Mouse (Mus musculus): ENCODE measurements around the gene Fam207a.

- TF ChIP-seq CTCF (IDR thresholded peaks at IDR 0.05; ENCODE audit: borderline replicate concordance, extremely low read depth, insufficient read depth, insufficient read length) (no peak), POLR2A (IDR thresholded peaks at IDR 0.05; ENCODE audit: borderline replicate concordance, extremely low read depth, insufficient read depth, insufficient read length, poor library complexity, severe bottlenecking) (no peak)
Observed at GRCm38 (mm10) chr10:77556631-77557030, 41.0 kb upstream of the Fam207a start.
